Mouse (Mus musculus) monocyte, adult 5-6 weeks (primary cell): ENCODE results near the gene Parp16. TPM values are rescaled to one million over a fixed set of nuclear protein-coding genes. Genes with fewer than 3 reads are reported as not detected.
"Not testable (repeated sequence)": the region's sequence is repeated elsewhere in the genome, so short reads cannot be mapped to it uniquely, and the experiment has no call there.

Experiments
- ATAC-seq: fragments of 153-309, 156-312 bp; replicated peaks from 2 replicates; pipeline ENCODE4 v1.8.0; 2017; ENCODE audit warnings: mild to moderate bottlenecking; ENCODE audit not compliant: low TSS enrichment, insufficient number of reproducible peaks, severe bottlenecking, poor library complexity, low FRiP score
- total RNA-seq: library from RNA; stranded (forward); fragments of 200-1000, 200-491, 200-594 nt; gene quantifications from 3 replicates; pipeline ENCODE4 v1.2.3, GENCODE M21; 2017

The Parp16 gene
- total RNA-seq, 1 experiment from 2014 or later: 2.3 TPM

GRCm38 (mm10) chr9:65264959-65265358 lies 69.8 kb downstream of the Parp16 start, which contains the start of gene Cilp:
Cilp (plus strand) TSS chr9:65265180.
- ATAC-seq: no peak

DNA sequence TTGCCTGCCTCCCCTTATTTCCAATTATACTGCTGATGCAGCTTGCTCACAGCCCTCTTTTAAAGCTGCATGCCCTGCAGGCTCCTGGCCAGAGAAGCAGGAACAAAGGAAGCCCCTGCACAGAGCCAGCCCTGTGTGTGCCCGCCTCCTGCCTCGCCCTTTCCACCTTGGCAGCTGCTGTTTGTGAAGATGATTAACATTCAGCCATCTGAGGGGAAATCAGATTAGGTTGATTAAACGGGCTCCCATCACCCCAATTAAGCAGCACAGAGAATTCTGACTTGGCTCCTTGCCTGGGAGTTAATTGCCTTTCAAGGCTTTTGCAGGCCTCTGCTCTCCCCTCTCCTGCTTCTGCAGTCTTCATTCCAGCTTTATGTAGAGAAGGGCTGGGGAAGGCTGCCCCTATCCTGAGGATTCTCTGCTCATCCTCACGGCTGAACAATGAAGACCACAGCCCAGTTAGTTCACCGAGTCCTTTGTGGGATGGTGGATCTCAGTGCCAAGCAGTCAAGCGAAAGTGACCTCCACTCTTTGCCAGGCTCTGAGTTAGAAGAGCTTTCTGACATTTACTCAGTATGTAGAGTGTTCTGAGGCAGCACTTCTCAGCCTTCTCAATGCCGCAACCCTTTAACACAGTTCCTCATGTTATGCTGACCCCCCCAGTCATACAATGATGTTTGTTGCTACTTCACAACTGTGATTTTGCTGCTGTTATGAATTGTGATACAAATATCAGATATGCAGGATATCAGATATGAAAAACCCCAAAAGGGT lies 72.8 kb downstream of the Parp16 start:
- ATAC-seq: no peak

DNA sequence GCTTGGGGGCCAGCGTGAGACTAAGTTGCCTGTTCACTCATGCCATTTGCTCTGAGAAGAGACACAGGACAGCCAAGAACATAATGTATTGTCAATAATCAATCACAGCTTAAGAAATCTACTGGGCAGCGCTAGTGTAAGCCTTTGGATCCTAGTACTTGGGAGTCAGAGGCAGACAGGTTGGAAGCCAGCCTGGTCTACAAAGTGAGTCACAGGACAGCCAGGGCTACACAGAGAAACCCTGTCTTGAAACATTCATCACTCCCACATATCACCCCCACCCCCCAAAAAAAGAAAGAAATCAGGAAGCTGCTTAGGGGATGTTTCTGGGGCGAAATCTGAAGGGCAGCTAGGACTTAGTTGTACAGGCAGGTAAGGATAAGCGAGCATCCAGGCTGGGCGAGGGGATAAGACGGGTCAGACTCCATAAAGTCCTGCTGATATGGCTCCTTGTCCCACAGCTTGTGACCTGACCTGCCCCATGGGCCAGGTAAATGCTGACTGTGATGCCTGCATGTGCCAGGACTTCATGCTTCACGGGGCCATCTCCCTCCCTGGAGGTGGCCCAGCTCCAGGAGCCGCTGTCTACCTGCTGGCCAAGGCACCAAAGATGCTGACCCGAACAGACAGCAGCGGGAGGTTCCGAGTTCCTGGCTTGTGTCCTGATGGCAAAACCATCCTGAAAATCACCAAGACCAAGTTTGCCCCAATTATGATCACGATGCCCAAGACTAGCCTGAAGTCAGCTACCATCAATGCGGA lies 78.1 kb downstream of the Parp16 start:
- ATAC-seq: no peak

- no peak for ATAC-seq
Observed at GRCm38 (mm10) chr9:65273873-65274272, 78.7 kb downstream of the Parp16 start.

DNA sequence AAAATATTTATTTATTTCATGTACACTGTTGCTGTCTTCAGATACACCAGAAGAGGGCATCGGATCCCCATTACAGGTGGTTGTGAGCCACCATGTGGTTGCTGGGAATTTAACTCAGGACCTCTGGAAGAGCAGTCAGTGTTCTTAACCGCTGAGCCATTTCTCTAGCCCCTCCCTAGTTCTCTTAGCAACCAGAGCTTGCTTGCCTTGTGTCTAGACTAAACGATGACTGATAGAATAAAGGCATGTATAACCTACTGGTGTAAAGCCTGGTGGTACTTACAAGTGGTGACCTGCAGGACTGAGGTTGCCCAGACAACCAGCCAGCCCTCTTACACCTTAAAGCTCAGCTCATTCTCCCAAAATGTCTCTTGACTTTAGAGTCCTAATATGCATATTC lies 79.7 kb downstream of the Parp16 start:
- ATAC-seq: not testable (repeated sequence)

GRCm38 (mm10) chr9:65275810-65276530 lies 80.8 kb downstream of the Parp16 start:
- ATAC-seq: no peak

GRCm38 (mm10) chr9:65281536-65282151 lies 86.5 kb downstream of the Parp16 start:
- ATAC-seq: no peak

DNA sequence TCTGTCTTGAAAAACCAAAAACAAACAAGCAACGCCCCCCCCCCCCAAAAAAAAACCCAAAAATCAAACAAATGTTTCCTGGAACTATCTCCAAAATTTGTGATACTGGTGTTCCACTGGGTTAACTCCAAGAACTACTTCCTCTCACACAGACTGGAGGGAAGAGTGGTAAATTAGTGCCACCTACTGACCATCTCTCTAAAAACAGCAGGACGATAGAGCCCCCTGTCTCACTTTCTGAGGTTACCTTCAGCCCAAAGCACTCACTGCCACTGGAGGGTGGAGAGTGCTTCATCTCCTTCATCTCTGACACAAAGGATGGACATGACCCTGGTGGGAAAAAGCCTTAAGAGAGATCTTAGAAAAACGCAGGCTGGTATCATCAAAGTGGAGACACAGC lies 88.1 kb downstream of the Parp16 start:
- ATAC-seq: no peak

GRCm38 (mm10) chr9:65288252-65288651 lies 93.1 kb downstream of the Parp16 start:
- not testable (repeated sequence) for ATAC-seq

Other genes starting within 250 kb of the Parp16 start
- 0.19 to 0.29 TPM (median 0.21 TPM) in 3 replicates for gene Slc24a1, start 243.7 kb upstream of the Parp16 start, total RNA-seq
- 17.2 to 23.3 TPM (median 19.5 TPM) in 3 replicates for gene Ints14, start 234.4 kb upstream of the Parp16 start, total RNA-seq
- 19.3 to 27.9 TPM (median 27.4 TPM) in 3 replicates for gene Hacd3, start 173.7 kb upstream of the Parp16 start, total RNA-seq
- gene Dpp8, start 162.9 kb upstream of the Parp16 start, total RNA-seq: 94.5 to 146 TPM (median 99.4 TPM) in 3 replicates
- gene Igdcc4, start 93.9 kb upstream of the Parp16 start, total RNA-seq: 0.19 TPM in 2 of 3 replicates, not detected in the other
- not detected in 3 replicates for gene Igdcc3, start 54.2 kb upstream of the Parp16 start, total RNA-seq
- not detected in 3 replicates for gene Cilp, start 69.8 kb downstream of the Parp16 start, total RNA-seq
- gene Clpx, start 98.9 kb downstream of the Parp16 start, total RNA-seq: 38.0 to 44.2 TPM (median 39.6 TPM) in 3 replicates
- 16.3 to 44.7 TPM (median 24.6 TPM) in 3 replicates for gene Pdcd7, start 150.8 kb downstream of the Parp16 start, total RNA-seq
- not detected in 3 replicates for gene Ubap1l, start 165.7 kb downstream of the Parp16 start, total RNA-seq
- gene Kbtbd13, start 196.3 kb downstream of the Parp16 start, total RNA-seq: 0.29 TPM in 1 of 3 replicates, not detected in the others
- gene Rasl12, start 203.2 kb downstream of the Parp16 start, total RNA-seq: 0.95 to 15.8 TPM (median 4.8 TPM) in 3 replicates
- gene Slc51b, start 227.6 kb downstream of the Parp16 start, total RNA-seq: not detected in 3 replicates
- gene Mtfmt, start 240.4 kb downstream of the Parp16 start, total RNA-seq: 11.0 to 16.0 TPM (median 14.8 TPM) in 3 replicates